Mouse (Mus musculus) urinary bladder, postnatal 25 days (tissue): ENCODE measurements around the gene Ebi3.

ENCODE experiments used
- DNase-seq: peaks from one replicate; pipeline ENCODE4 v3.0.0; 2022; ENCODE audit warnings: low spot score

Ebi3 gene

GRCm38 (mm10) chr17:55958918-55959728 lies 6.7 kb downstream of the Ebi3 start, which contains the start of gene Yju2:
Gene Yju2 (plus strand): TSS chr17:55959099.
- peak; percentile 84 for DNase-seq

GRCm38 (mm10) chr17:55959946-55960740 lies 7.7 kb downstream of the Ebi3 start:
- no peak for DNase-seq

GRCm38 (mm10) chr17:55960791-55961190 lies 8.4 kb downstream of the Ebi3 start:
- no peak for DNase-seq

- no peak for DNase-seq
Measured at GRCm38 (mm10) chr17:55961631-55962030, 9.2 kb downstream of the Ebi3 start.

DNA sequence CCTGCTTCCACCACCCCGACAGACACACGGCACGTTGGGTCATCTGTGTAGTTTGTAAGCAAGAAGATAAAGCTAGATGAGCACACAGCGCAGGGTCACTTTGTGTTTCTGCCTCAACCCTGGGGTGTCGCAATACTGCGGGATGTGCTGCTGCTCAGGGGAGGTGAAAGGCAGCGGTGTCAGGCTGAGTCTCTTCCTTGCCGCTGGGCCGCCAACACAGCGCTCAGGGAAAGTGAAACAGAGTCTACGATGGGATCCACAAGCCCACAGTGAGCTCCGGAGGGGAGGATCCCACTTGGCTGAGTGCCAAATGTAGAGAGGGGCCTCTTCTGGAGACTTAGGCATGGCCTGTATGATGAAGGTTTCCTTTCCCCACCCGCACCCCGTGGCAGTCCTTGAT lies 10.7 kb downstream of the Ebi3 start:
- no peak for DNase-seq

DNA sequence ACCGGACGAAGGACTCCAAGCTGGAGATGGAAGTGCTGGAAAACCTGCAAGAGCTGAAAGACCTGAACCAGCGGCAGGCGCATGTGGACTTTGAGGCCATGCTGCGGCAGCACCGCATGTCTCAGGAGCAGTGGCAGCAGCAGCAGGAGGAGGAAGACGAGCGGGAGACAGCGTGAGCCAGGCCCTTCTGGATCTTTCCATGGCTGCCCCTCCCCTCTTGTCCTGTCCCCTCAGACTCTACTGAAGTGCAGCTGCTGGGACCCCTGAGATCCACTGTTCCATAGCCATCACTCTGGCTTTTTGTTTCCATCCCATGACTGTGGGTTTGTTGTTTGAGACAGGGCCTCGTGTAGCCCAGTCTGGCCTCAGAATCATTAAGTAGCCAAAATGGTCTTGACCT lies 12.1 kb downstream of the Ebi3 start:
- no peak for DNase-seq

GRCm38 (mm10) chr17:55964996-55965395 lies 12.6 kb downstream of the Ebi3 start:
- no peak for DNase-seq

DNA sequence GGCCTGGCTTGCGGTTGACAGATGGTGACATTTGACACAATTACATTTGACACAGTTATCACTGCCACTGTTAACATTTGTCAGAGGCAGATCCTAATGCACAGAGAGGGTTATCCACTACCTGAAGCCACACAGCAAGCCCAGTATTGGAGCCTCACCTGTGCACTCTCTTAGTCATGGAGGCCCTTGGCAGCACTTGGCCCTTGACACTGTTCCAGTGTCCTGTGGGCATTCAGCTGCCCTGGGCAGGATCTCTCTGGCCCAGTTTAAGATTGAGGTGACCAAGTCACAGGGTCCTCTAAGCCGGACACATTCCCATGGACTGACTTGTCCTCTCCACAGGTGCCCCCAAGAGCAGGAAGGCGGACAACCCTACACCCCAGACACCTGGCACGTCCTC lies 14.7 kb downstream of the Ebi3 start:
- no peak for DNase-seq

DNA sequence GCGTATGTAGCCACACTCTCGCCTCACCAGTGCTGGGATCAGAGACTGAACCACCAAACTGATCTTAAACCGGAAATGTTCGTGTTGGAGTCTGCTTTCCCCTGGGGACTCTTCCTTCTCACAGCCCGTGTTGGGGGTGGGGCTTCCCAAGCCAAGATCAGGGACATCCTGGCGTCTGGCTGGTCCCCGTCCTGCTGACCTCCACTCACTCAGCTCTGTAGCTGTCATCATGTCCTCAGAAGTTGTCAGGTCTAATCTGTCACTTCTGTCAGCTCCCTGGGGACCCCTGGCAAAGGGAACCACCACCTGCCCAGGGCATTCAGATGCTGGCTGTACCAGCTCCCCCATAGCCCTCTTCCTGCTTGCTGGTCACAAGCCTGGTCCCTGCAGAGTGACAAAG lies 15.8 kb downstream of the Ebi3 start:
- no peak for DNase-seq

GRCm38 (mm10) chr17:55969560-55969959 lies 17.1 kb downstream of the Ebi3 start:
- no peak for DNase-seq

GRCm38 (mm10) chr17:55969966-55970891 lies 17.8 kb downstream of the Ebi3 start, which contains the start of gene Shd:
Gene Shd (plus strand): TSS chr17:55970467.
- no peak for DNase-seq

GRCm38 (mm10) chr17:55971453-55971852 lies 19.0 kb downstream of the Ebi3 start:
- DNase-seq: no peak

DNA sequence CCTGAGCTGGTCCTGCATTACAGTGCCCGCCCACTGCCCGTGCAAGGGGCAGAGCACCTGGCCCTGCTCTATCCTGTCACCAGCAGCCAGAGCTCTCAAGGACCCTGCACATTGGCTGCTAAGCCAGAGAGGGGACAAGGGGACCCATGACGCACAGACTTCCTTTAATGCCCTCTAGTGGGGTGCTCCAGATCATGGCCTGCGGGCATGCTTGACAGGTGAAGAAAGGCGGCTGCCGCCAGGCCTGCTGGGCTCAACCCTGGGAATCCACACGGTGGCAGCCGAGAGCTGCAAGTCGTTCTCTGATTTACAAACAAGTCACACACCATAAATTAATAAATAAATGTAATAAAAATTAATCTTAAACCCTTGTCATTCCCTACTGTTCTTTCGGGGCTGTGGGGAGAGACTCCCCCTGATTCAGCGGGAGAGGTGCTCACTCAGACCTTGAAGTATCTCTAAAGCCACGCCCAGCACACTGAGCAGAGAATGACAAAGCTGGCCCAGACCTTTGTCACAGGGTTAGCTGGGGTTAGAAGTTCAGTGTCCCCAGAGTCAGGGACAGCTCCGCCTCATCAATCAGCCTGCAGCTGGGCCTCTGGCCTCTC lies 23.9 kb downstream of the Ebi3 start:
- peak; percentile 71 for DNase-seq

DNA sequence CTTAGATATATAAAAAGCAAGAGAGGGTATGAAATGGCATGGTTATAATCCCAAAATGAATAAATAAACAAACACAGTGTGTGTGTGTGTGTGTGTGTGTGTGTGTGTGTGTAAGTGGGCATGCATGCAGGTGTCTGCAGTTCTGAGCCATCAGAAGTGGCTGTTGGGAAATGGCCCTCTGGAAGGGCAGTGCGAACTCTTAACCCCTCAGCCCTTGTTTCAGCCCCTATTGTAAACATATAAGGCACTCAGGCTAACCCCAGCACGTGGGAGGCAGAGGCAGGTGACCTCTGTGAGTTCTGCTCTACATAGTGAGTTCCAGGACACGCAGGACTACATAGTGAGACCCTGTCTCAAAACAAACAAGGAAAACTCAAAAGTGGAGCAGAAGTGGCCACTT lies 24.9 kb downstream of the Ebi3 start:
- DNase-seq: no peak

GRCm38 (mm10) chr17:55986030-55986961 lies 33.9 kb downstream of the Ebi3 start, which contains the start of gene Fsd1:
Gene Fsd1 (plus strand): TSS chr17:55986509.
- no peak for DNase-seq

DNA sequence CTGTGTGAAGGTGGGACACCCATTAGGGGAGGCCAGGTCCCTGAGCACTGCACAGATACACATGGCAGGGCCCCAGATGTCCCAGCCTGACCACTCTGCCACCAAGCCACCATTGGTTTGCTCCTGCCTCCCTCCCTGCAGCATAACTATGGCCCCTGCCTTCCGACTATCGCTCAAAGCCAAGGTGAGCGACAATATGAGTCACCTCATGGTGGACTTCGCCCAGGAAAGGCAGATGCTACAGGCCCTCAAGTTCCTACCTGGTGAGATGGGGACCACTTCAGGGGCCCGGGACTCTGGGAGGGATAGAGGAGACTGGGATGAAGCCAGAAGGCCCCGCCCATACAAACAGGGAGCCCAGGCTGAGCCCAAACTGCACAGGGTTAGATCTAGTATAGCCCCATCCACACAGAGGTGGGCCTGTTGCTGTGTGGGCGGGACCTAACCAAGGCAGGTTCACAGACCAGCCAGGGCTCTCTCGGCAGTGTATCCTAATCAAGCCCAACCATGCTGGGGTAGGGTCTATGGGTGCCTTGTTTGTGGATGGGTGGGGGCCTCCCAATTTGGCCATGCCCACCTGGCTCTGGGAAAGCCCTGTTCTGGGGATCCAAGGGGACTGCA lies 37.9 kb downstream of the Ebi3 start:
- no peak for DNase-seq

DNA sequence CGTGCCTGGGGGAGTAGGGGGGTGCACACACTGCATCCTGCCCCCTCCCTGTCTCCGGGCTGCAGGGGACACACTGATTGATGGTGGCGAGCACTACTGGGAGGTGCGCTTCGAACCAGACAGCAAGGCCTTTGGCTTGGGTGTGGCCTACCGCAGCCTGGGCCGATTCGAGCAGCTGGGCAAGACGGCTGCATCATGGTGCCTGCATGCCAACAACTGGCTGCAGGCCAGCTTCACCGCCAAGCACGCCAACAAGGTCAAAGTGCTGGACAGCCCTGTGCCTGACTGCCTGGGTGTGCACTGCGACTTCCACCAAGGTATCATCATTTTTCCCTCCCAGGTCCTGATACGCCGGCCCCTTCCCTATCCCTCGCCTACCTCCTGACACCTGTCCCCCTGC lies 43.6 kb downstream of the Ebi3 start:
- DNase-seq: no peak

DNA sequence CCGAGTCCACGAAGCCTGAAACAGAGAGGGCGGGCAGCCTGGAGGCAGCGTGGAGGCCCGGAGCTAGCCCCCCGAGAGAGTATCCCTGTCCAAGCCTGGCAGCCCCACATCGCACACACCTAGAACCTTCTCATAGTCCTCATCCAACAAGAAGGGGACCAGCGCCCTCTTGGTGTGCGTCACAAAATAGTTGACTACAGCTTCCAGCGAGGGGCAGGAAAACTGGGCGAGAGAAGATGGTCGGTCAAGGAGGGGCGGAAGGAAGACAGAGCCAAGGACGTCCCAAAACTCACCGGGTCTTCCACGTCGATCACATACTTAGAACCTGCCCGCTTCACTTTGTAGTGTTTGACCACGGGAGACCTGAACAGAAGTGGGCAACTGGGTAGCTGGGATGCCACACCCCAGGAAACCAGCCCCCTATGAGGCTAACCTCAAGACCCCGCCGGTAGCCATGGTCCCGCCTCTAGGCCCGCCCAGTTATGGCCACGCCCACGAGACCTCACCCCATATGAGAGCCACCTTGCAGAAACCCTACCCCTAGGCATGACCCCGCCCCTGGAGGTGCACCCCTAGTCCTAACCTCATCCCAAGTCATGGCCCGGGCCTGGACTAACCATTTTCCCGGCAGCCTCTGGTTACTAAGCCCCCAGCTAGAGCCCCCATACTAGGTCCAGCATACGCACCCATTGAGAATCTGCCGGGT lies 47.5 kb downstream of the Ebi3 start:
- DNase-seq: no peak

DNA sequence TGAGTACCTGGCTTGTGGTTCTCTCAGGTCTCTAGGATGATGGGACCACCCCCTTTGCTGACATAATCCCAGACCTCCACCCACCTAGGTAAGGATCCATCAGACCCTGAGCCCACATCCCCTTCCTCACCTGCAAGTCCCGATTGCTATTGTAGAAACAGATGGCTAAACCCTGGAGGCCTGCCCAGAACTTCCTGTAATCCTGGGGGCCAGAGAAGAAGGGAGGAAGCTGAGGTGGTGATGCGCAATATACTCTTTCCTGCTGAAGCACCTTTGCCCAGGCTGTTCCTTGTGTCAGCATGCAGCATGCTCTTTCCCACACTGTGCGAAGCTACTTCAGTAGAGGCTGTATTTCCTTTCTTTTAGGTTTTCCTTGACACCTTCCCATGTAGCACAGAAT lies 50.6 kb downstream of the Ebi3 start:
- DNase-seq: no peak
